Mouse (Mus musculus) ES-E14 (cell line): ENCODE results near the gene Rnf217.

Experiments
- CHD2 ChIP-seq: IDR thresholded peaks from 2 replicates; pipeline ENCODE4 v1.6.1; 2014; ENCODE audit warnings: mild to moderate bottlenecking, low read depth, low read length, inconsistent platforms
- MAFK ChIP-seq: IDR thresholded peaks from 2 replicates; pipeline ENCODE4 v1.6.1; 2014; ENCODE audit warnings: mild to moderate bottlenecking, low read depth, low read length, inconsistent platforms; ENCODE audit not compliant: insufficient read depth
- ZC3H11A ChIP-seq: IDR thresholded peaks from 2 replicates; pipeline ENCODE4 v1.6.1; 2012; ENCODE audit warnings: low read depth, mild to moderate bottlenecking, inconsistent platforms, low read length, borderline replicate concordance
- ZNF384 ChIP-seq: IDR thresholded peaks from 2 replicates; pipeline ENCODE4 v1.6.1; 2012; ENCODE audit warnings: low read depth, low read length, inconsistent platforms

DNA sequence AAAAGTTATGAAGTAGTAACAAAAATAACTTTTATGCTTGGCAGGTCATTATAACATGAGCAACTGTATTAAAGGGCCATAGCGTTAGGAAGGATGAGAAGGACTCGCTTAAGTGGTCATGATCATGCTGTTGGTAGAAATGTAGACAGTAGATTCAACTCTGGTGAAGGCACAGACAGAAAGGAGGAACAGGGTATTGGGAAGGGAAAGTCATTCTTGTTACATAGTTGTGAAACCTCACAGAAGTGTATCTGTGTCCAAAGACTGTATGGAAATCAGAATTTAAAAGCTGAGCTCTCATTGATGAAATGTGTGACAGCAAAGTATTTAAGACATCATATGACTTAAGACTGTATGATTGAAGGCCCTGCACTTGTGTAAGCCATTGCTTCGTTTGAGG is 26.1 kb upstream of the Rnf217 start:
- TF ChIP-seq MAFK = no peak
- TF ChIP-seq ZNF384 = no peak
- no peak for TF ChIP-seq CHD2
- TF ChIP-seq ZC3H11A = no peak
